Mouse (Mus musculus) testis, adult 2 months (tissue): ENCODE measurements around the gene Eef2k. TPM values are rescaled to one million over a fixed set of nuclear protein-coding genes. Genes with fewer than 3 reads are reported as not detected.
"Not testable (repeated sequence)": the region's sequence is repeated elsewhere in the genome, so short reads cannot be mapped to it uniquely, and the experiment has no call there.

Source experiments
- H3K27ac ChIP-seq: fragments of 200-500 bp; 2 replicates; pipeline ENCODE4 v1.5.1; 2012; ENCODE audit warnings: low read depth, low read length; ENCODE audit not compliant: control insufficient read depth, insufficient read depth
- H3K27me3 ChIP-seq: fragments of 200-500 bp; 2 replicates; pipeline ENCODE4 v1.6.1; 2012; ENCODE audit warnings: mild to moderate bottlenecking, low read length, moderate library complexity; ENCODE audit not compliant: control insufficient read depth, insufficient read depth
- H3K36me3 ChIP-seq: fragments of 200-500 bp; 2 replicates; pipeline ENCODE4 v1.6.1; 2012; ENCODE audit warnings: mild to moderate bottlenecking, low read length; ENCODE audit not compliant: control insufficient read depth, insufficient read depth
- H3K4me1 ChIP-seq: fragments of 200-500 bp; 2 replicates; pipeline ENCODE4 v1.6.1; 2012; ENCODE audit warnings: low read length; ENCODE audit not compliant: control insufficient read depth, insufficient read depth
- H3K4me3 ChIP-seq: fragments of 200-500 bp; 2 replicates; pipeline ENCODE4 v1.5.1; 2012; ENCODE audit warnings: low read depth, mild to moderate bottlenecking, low read length, moderate library complexity, mixed read lengths; ENCODE audit not compliant: control insufficient read depth
- CTCF ChIP-seq: fragments of 200-500 bp; IDR thresholded peaks from 2 replicates; pipeline ENCODE4 v1.5.1; 2012; ENCODE audit warnings: low read depth, mild to moderate bottlenecking, inconsistent platforms, low read length, moderate library complexity; ENCODE audit not compliant: control insufficient read depth, insufficient read depth, insufficient replicate concordance
- POLR2A ChIP-seq: fragments of 200-500 bp; IDR thresholded peaks from 2 replicates; pipeline ENCODE4 v1.6.1; 2012; ENCODE audit warnings: low read depth, mild to moderate bottlenecking, inconsistent platforms, low read length, moderate library complexity; ENCODE audit not compliant: control insufficient read depth
- polyA plus RNA-seq: library from polyadenylated mRNA; depleted of rRNA; stranded (reverse); fragments of >200 nt; gene quantifications from 2 replicates; pipeline ENCODE4 v1.2.3, GENCODE M21; 2012; rRNA removed

Eef2k gene
- polyA plus RNA-seq, 1 experiment: 10.5 TPM

DNA sequence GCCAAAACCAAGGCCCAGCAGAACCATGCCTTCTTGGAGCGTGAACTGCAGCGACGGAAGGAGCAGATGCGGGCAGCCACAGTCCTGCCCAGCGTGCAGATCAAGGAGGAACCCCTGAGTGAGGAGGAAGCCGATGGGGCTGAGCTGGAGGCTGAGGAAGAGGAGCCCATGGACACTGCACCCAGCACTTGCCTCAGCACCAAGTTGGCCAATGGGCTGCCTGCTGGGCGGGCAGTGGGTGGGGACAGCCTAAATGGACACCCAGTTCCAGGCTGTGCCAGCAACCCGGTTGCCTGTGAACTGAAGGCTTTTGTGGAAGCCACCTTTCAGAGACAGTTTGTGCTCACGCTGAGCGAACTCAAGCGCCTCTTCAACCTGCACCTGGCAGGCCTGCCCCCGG, 97.7 kb downstream of the Eef2k start:
- no peak overlapping the region for H3K27ac ChIP-seq
- TF ChIP-seq CTCF (no peak), POLR2A (no peak)
- H3K36me3 ChIP-seq: peaks cover 5% of the 10 kb centered on the region
- H3K27me3 ChIP-seq: no peaks in the 10 kb centered on the region
- no peak overlapping the region for H3K4me3 ChIP-seq
- H3K4me1 ChIP-seq: no peaks in the 10 kb centered on the region

DNA sequence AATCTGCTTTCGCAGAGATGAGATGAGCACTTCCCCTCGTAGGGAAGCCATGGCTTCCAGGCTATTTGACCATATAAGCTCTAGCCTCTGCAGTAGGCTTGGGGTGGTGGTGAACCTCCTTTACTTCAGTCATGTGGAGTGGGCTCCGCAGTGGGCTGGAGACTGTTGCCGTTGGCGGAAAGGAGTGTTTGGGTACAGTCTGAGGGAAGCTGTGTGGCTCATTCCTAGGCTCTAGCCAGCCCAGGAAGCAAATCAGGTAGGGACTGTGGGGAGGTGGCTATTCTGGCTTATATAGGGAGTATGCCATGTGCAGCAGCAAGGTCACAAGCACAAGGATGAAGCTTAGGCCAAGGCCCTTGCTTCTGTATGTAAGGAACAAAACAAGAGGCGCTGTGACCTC, 98.6 kb downstream of the Eef2k start:
- H3K27me3 ChIP-seq: no peaks in the 10 kb centered on the region
- H3K4me3 ChIP-seq: no peak overlapping the region
- H3K36me3 ChIP-seq: peaks cover 7% of the 10 kb centered on the region; the same call in 1 of the 2 replicates
- no peaks in the 10 kb centered on the region for H3K4me1 ChIP-seq
- no peak overlapping the region for H3K27ac ChIP-seq
- no peak for TF ChIP-seq POLR2A
- no peak for TF ChIP-seq CTCF

- peaks cover 5% of the 10 kb centered on the region; the same call in 1 of the 2 replicates for H3K36me3 ChIP-seq
- H3K27ac ChIP-seq: no peak overlapping the region
- no peak overlapping the region for H3K4me3 ChIP-seq
- H3K27me3 ChIP-seq: no peaks in the 10 kb centered on the region
- TF ChIP-seq POLR2A (no peak), CTCF (no peak)
- no peaks in the 10 kb centered on the region for H3K4me1 ChIP-seq
These were observed 99.9 kb downstream of the Eef2k start for GRCm38 (mm10) chr7:120942506-120942905.

GRCm38 (mm10) chr7:120943936-120944509, 101.4 kb downstream of the Eef2k start:
- no peaks in the 10 kb centered on the region for H3K4me1 ChIP-seq
- no peak overlapping the region for H3K4me3 ChIP-seq
- TF ChIP-seq POLR2A (no peak), CTCF (no peak)
- no peaks in the 10 kb centered on the region for H3K27me3 ChIP-seq
- no peak overlapping the region for H3K27ac ChIP-seq
- peaks cover 4% of the 10 kb centered on the region; the same call in 1 of the 2 replicates for H3K36me3 ChIP-seq

DNA sequence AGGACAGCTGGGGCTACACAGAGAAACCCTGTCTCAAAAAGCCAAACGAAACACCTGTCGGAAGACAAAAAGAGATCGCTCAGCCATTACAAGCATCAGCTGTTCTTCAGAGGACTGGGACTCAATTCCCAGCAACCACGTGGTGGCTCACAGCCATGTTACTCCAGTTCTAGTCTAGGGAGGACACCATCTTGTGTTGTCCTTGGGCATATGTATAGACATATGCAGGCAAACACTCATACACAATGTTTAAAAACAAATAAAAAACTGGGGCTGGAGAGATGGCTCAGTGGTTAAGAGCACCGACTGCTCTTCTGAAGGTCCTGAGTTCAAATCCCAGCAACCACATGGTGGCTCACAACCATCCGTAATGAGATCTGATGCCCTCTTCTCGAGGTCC, 111.0 kb downstream of the Eef2k start:
- H3K27ac ChIP-seq, H3K4me1 ChIP-seq, H3K36me3 ChIP-seq, H3K4me3 ChIP-seq, H3K27me3 ChIP-seq: not testable (repeated sequence)

Other genes starting within 250 kb of the Eef2k start
- 43.5 and 52.8 TPM in 2 replicates for gene Uqcrc2, start 207.7 kb upstream of the Eef2k start, polyA plus RNA-seq
- gene Pdzd9, start 172.5 kb upstream of the Eef2k start, polyA plus RNA-seq: 85.9 and 97.7 TPM in 2 replicates
- 49.1 and 49.9 TPM in 2 replicates for gene Mosmo, start 165.2 kb upstream of the Eef2k start, polyA plus RNA-seq
- gene Vwa3a, start 103.5 kb upstream of the Eef2k start, polyA plus RNA-seq: 85.4 and 105 TPM in 2 replicates
- gene Gm5737, start 30.5 kb upstream of the Eef2k start, polyA plus RNA-seq: 0.16 and 0.31 TPM in 2 replicates
- 25.8 and 26.9 TPM in 2 replicates for gene Polr3e, start 74.9 kb downstream of the Eef2k start, polyA plus RNA-seq
- gene Cdr2, start 139.5 kb downstream of the Eef2k start, polyA plus RNA-seq: 31.9 and 32.2 TPM in 2 replicates
- 111 and 130 TPM in 2 replicates for gene Mfsd13b, start 139.7 kb downstream of the Eef2k start, polyA plus RNA-seq
- 9.1 and 9.8 TPM in 2 replicates for gene Mettl9, start 191.6 kb downstream of the Eef2k start, polyA plus RNA-seq
- 0.06 and 0.13 TPM in 2 replicates for gene Igsf6, start 231.7 kb downstream of the Eef2k start, polyA plus RNA-seq
- gene Otoa, start 238.8 kb downstream of the Eef2k start, polyA plus RNA-seq: 0.23 and 0.32 TPM in 2 replicates